Mouse (Mus musculus): ENCODE measurements around the gene Fam178b.

DNA sequence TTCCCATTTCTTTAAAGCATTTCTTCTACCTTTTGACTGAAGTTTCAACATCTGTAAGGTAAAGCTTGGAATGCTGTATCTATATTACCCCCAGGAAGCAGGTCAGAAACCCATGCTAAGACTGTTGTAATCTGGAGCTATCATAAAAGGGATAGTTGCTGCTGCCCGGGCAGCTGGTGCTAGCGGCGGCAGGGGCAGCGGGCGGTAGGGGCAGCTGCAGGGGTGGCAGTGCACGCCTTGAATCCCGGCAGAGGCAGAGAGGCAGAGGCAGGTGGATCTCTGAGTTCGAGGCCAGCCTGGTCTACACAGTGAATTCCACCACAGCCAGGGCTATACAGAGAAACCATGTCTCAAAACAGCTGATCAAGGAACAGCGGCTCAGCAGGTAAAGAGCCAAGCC lies 140.1 kb downstream of the Fam178b start:
- no peak for TF ChIP-seq CTCF (IDR thresholded peaks at IDR 0.05; ENCODE audit: low read depth)
- no peak for TF ChIP-seq EP300 (IDR thresholded peaks at IDR 0.05; ENCODE audit: low read depth)
